Mouse (Mus musculus) Patski (cell line): ENCODE results near the gene Mucl1. TPM values are rescaled to one million over a fixed set of nuclear protein-coding genes. Genes with fewer than 3 reads are reported as not detected.
"Not testable (repeated sequence)": the region's sequence is repeated elsewhere in the genome, so short reads cannot be mapped to it uniquely, and the experiment has no call there.

Experiments used
- ATAC-seq: fragments of 100-300 bp; one replicate; pipeline ENCODE4 v1.8.0; 2021
- CTCF ChIA-PET: fragments of 350-600 bp; sonication (Branson Sonifier 250); formaldehyde crosslinking; loops from one replicate; lab custom pipeline; 2022; ENCODE audit warnings: inconsistent platforms; lab: Charles Lee
- POLR2A ChIA-PET: fragments of 350-600 bp; sonication (Branson Sonifier 250); formaldehyde crosslinking; loops from one replicate; lab custom pipeline; 2022; ENCODE audit warnings: antibody characterized with exemption, inconsistent platforms; lab: Charles Lee
- DNase-seq: peaks from one replicate; pipeline ENCODE4 v3.0.0-alpha.2; 2011; ENCODE audit warnings: low read depth, low spot score
- H3K27me3 ChIP-seq: fragments of 371-371 bp; one replicate; pipeline ENCODE4 v1.5.1; 2021
- CTCF ChIP-seq: fragments of 100-300 bp; IDR thresholded peaks from one replicate; pipeline ENCODE4 v1.5.1; 2021
- in situ Hi-C: fragments of 300-500 bp; cut with MboI; formaldehyde crosslinking; loops from 3 replicates; pipeline ENCODE4 v1.11.1; 2018; ENCODE audit warnings: low pct_unique_long_range_greater_than_20kb, mixed read lengths
- polyA plus RNA-seq: library from polyadenylated mRNA; unstranded; gene quantifications from one replicate; pipeline ENCODE4 v1.2.3, GENCODE M21; 2021

Mucl1 gene
- not detected for polyA plus RNA-seq

GRCm38 (mm10) chr15:103755369-103755768, at the start of gene Mucl1:
Mucl1 (minus strand) TSS chr15:103755469.
- ATAC-seq (no peak), DNase-seq (no peak)
- in situ Hi-C loops: no loop called here
- H3K27me3 ChIP-seq: peaks cover 3% of the 10 kb centered on the region
- POLR2A ChIA-PET: no interaction called here
- CTCF ChIA-PET: no interaction called here
- no peak for TF ChIP-seq CTCF

GRCm38 (mm10) chr15:103766836-103767235, 11.6 kb upstream of the Mucl1 start:
- ATAC-seq, POLR2A ChIA-PET, H3K27me3 ChIP-seq, in situ Hi-C loops, CTCF ChIA-PET, DNase-seq: not testable (repeated sequence)
- TF ChIP-seq CTCF: peak; percentile 74

GRCm38 (mm10) chr15:103716861-103717260, 38.4 kb downstream of the Mucl1 start:
- DNase-seq, CTCF ChIA-PET, in situ Hi-C loops, H3K27me3 ChIP-seq, POLR2A ChIA-PET, ATAC-seq: not testable (repeated sequence)

Other genes starting within 250 kb of the Mucl1 start
- 9.4 TPM for gene Ppp1r1a, start 217.5 kb downstream of the Mucl1 start, polyA plus RNA-seq
- not detected for gene Glycam1, start 190.4 kb downstream of the Mucl1 start, polyA plus RNA-seq
- not detected for gene Mucl2, start 143.8 kb upstream of the Mucl1 start, polyA plus RNA-seq